Mouse (Mus musculus) left cerebral cortex, adult 8-10 months (tissue): ENCODE results near the gene Eml2. TPM values are rescaled to one million over a fixed set of nuclear protein-coding genes. Genes with fewer than 3 reads are reported as not detected.
"Not testable (repeated sequence)": the region's sequence is repeated elsewhere in the genome, so short reads cannot be mapped to it uniquely, and the experiment has no call there.

ENCODE experiments used
- DNase-seq, 2 experiments: peaks; one replicate each; pipeline ENCODE4 v3.0.0; 2022; ENCODE audit warnings: low spot score in 2 of 2
- total RNA-seq, 4 experiments: library from RNA; stranded (reverse); gene quantifications; 2 replicates each; pipeline ENCODE4 v1.2.4; 2022

The Eml2 gene
- total RNA-seq: 100 to 1,000 TPM; 159 to 188 (median 167) TPM

GRCm38 (mm10) chr7:19175708-19176515, at the start of gene Eml2:
Gene Eml2 (plus strand): TSS chr7:19176421.
- DNase-seq: peak; percentile 83 to 90

- DNase-seq: no peak
These were observed 48.5 kb upstream of the Eml2 start for GRCm38 (mm10) chr7:19127744-19128143.

- no peak for DNase-seq
These were observed 46.8 kb upstream of the Eml2 start for GRCm38 (mm10) chr7:19129396-19129795.

GRCm38 (mm10) chr7:19130657-19131056, 45.6 kb upstream of the Eml2 start:
- no peak for DNase-seq

- DNase-seq: peak; percentile 85 to 98
These were observed 44.8 kb upstream of the Eml2 start for GRCm38 (mm10) chr7:19131324-19131848.

- no peak for DNase-seq
These were observed 40.1 kb upstream of the Eml2 start for GRCm38 (mm10) chr7:19136168-19136567.

GRCm38 (mm10) chr7:19136673-19137334, 39.4 kb upstream of the Eml2 start:
- DNase-seq: peak in 1 of 2 experiments; percentile 74

- no peak for DNase-seq
These were observed 38.8 kb upstream of the Eml2 start for GRCm38 (mm10) chr7:19137380-19137779.

- no peak for DNase-seq
These were observed 29.4 kb upstream of the Eml2 start for GRCm38 (mm10) chr7:19146793-19147192.

GRCm38 (mm10) chr7:19147497-19148045, 28.6 kb upstream of the Eml2 start:
- DNase-seq: no peak

- no peak for DNase-seq
These were observed 27.9 kb upstream of the Eml2 start for GRCm38 (mm10) chr7:19148180-19148874.

GRCm38 (mm10) chr7:19148875-19149541, 27.2 kb upstream of the Eml2 start, which contains the start of gene Qpctl:
Gene Qpctl (minus strand): TSS chr7:19149291.
- peak; percentile 91 to 99 for DNase-seq

GRCm38 (mm10) chr7:19149626-19150025, 26.6 kb upstream of the Eml2 start, which contains the start of gene Snrpd2:
Gene Snrpd2 (plus strand): TSS chr7:19149722.
- DNase-seq: peak; percentile 90 to 94

GRCm38 (mm10) chr7:19151121-19151520, 25.1 kb upstream of the Eml2 start:
- DNase-seq: not testable (repeated sequence)

- DNase-seq: no peak
These were observed 21.4 kb upstream of the Eml2 start for GRCm38 (mm10) chr7:19154796-19155195.

GRCm38 (mm10) chr7:19155825-19156475, 20.3 kb upstream of the Eml2 start:
- DNase-seq: no peak

GRCm38 (mm10) chr7:19157160-19157800, 18.9 kb upstream of the Eml2 start:
- DNase-seq: peak; percentile 89 to 97

- no peak for DNase-seq
These were observed 17.6 kb upstream of the Eml2 start for GRCm38 (mm10) chr7:19158601-19159000.

- DNase-seq: no peak
These were observed 16.8 kb upstream of the Eml2 start for GRCm38 (mm10) chr7:19159411-19159810.

- DNase-seq: no peak
These were observed 16.1 kb upstream of the Eml2 start for GRCm38 (mm10) chr7:19160115-19160514.
